Mouse (Mus musculus) thymus, adult 2 months (tissue): ENCODE measurements around the gene 5730596B20Rik.

ENCODE experiments used
- CTCF ChIP-seq: fragments of 200-500 bp; IDR thresholded peaks from 2 replicates; pipeline ENCODE4 v1.5.1; 2012; ENCODE audit warnings: mild to moderate bottlenecking, control low read depth, low read length, moderate library complexity, borderline replicate concordance; ENCODE audit not compliant: control insufficient read depth, poor library complexity, insufficient read depth; ENCODE audit errors: extremely low read depth
- POLR2A ChIP-seq: fragments of 200-500 bp; IDR thresholded peaks from 2 replicates; pipeline ENCODE4 v1.6.1; 2012; ENCODE audit warnings: mild to moderate bottlenecking, low read length, control low read depth, moderate library complexity; ENCODE audit not compliant: control insufficient read depth, poor library complexity, insufficient read depth; ENCODE audit errors: extremely low read depth

DNA sequence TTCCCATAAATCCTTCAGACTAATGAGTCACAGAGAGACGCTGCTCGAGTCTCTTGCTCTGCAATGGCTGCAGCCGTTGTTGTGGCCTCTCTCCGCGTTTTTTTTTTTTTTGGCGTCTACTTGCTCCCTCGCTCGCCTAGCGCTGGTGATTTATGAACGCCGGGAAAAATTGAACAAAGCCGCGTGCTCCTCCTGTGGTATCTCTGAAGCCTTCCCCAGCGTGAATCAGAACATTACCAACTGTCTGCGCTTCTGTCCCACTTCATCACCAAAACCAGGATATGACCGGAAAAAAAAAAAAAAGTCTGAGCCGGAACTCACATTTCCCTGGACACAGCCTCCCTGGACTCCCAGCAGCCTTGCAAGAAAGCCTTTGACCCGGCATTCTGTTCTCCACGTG is 7.9 kb downstream of the 5730596B20Rik start:
- no peak for TF ChIP-seq POLR2A
- TF ChIP-seq CTCF = no peak
